Comparison of ENCODE assay signal across 9 mouse cellular contexts in genomic region chr5:135133736-135134405, GRCm38 (mm10). TPM values are rescaled to one million over a fixed set of nuclear protein-coding genes. Genes with fewer than 3 reads are reported as not detected.
A peak's percentile ranks its signal among the peaks of the same experiment; 100 is the strongest.
DNase-seq lines count a peak whose midpoint lies in the region; ATAC-seq and TF ChIP-seq lines count a peak whose summit lies in the region.
"Had no signal": no experiment of that assay in that cellular context is flagged by ENCODE, and none has a peak within 500 bp of the region (broad histone marks: within the 10 kb centered on the region; RNA-seq: fewer than 3 reads in every experiment).

No protein-coding gene starts in this region.

- TF ChIP-seq CTCF in bone marrow macrophage, adult 2 months (IDR thresholded peaks at IDR 0.05; ENCODE audit: low read depth, low read length) = no peak

- no peaks in the 10 kb centered on the region for H3K9me3 ChIP-seq in forebrain, embryonic 16.5 days (ENCODE audit: control insufficient read depth, low read length)
- H3K9me3 ChIP-seq in kidney, embryonic 14.5 days (ENCODE audit: control insufficient read depth, low read length) = no peaks in the 10 kb centered on the region

- peaks cover 8% of the 10 kb centered on the region for H3K4me1 ChIP-seq in bone marrow macrophage, adult 2 months (ENCODE audit: control insufficient read depth, insufficient read depth, low read length)
- peaks cover 3% of the 10 kb centered on the region; the same call in 1 of the 2 replicates for H3K4me1 ChIP-seq in forebrain, embryonic 16.5 days (replicated peaks; ENCODE audit: control insufficient read depth, insufficient read depth, low read length)
- no peaks in the 10 kb centered on the region for H3K4me1 ChIP-seq in kidney, embryonic 14.5 days (ENCODE audit: control insufficient read depth, insufficient read depth, low read length)

- H3K9ac ChIP-seq in forebrain, embryonic 16.5 days (replicated peaks; ENCODE audit: low read depth, low read length) = no peak overlapping the region
- no peak overlapping the region for H3K9ac ChIP-seq in kidney, embryonic 14.5 days (ENCODE audit: low read depth, low read length)

- WGBS in forebrain, embryonic 16.5 days = 6% methylated on average over 26 of the region's 26 CpGs
- WGBS in kidney, embryonic 14.5 days = 4% methylated on average over 26 of the region's 26 CpGs

- peak; percentile 21 to 42 for DNase-seq in heart, adult 18-20 months
- DNase-seq in heart, postnatal 4 days = no peak
- DNase-seq in lung, postnatal 14 days = peak; percentile 71
- DNase-seq in right cerebral cortex, postnatal 4 days = peak; percentile 7
- no peak for DNase-seq in adipocyte (ENCODE audit: low spot score)

- no peak for TF ChIP-seq POLR2A in bone marrow macrophage, adult 2 months (IDR thresholded peaks at IDR 0.05; ENCODE audit: borderline replicate concordance, low read depth, low read length)

- H3K4me2 ChIP-seq in forebrain, embryonic 16.5 days (ENCODE audit: low read length) = peak overlapping the region; percentile 40
- peak overlapping the region; percentile 38 for H3K4me2 ChIP-seq in kidney, embryonic 14.5 days (replicated peaks; ENCODE audit: low read depth, low read length)

- H3K36me3 ChIP-seq in forebrain, embryonic 16.5 days (ENCODE audit: control insufficient read depth, insufficient read depth) = no peaks in the 10 kb centered on the region
- no peaks in the 10 kb centered on the region for H3K36me3 ChIP-seq in kidney, embryonic 14.5 days (ENCODE audit: control insufficient read depth, insufficient read depth, low read length)

- ATAC-seq in forebrain, embryonic 16.5 days = no peak
- ATAC-seq in kidney, embryonic 14.5 days (ENCODE audit: low FRiP score, low TSS enrichment) = peak; percentile 78

- H3K27me3 ChIP-seq in forebrain, embryonic 16.5 days (replicated peaks; ENCODE audit: control insufficient read depth, insufficient read depth, low read length) = peaks cover 9% of the 10 kb centered on the region
- H3K27me3 ChIP-seq in kidney, embryonic 14.5 days (ENCODE audit: control insufficient read depth, insufficient read depth, low read length) = peaks cover 32% of the 10 kb centered on the region

- H3K4me3 ChIP-seq in bone marrow macrophage, adult 2 months (ENCODE audit: insufficient read depth, low read length) = peak overlapping the region; percentile 61
- peak overlapping the region; percentile 18; the same call in 1 of the 2 replicates for H3K4me3 ChIP-seq in forebrain, embryonic 16.5 days (replicated peaks; ENCODE audit: low read length)
- H3K4me3 ChIP-seq in kidney, embryonic 14.5 days (ENCODE audit: low read length) = peak overlapping the region; percentile 21; the same call in 1 of the 2 replicates
- H3K4me3 ChIP-seq: myocyte had no signal

- H3K27ac ChIP-seq in bone marrow macrophage, adult 2 months (ENCODE audit: insufficient read depth, low read depth, low read length) = peak overlapping the region; percentile 38; the same call in 1 of the 2 replicates
- no peak overlapping the region for H3K27ac ChIP-seq in forebrain, embryonic 16.5 days (ENCODE audit: low read length)
- H3K27ac ChIP-seq in kidney, embryonic 14.5 days (ENCODE audit: low read depth, low read length) = no peak overlapping the region

RNA-seq across cellular contexts. Expression of gene Tbl2, which starts 15.6 kb away (rescaled TPM):
- 10 to 100 TPM in 1 of 2 experiments, 1 to 10 TPM in 1; 9.5 to 11.3 TPM for total RNA-seq in heart, adult 18-20 months (2021)
- 10 to 100 TPM; 15.8 to 18.4 TPM for total RNA-seq in heart, postnatal 4 days (2021)
- polyA plus RNA-seq in bone marrow macrophage, adult 2 months (2012; ENCODE audit: insufficient read depth, insufficient read length, missing spikeins) = 5.9 and 6.2 TPM in 2 replicates
- 19.2 and 22.0 TPM in 2 replicates for polyA plus RNA-seq in forebrain, embryonic 16.5 days (2015; fragmentation: Nextera tagmentation; extraction: Ambion mirVana)
- polyA plus RNA-seq in kidney, embryonic 14.5 days (2014; fragmentation: Nextera tagmentation; extraction: Ambion mirVana) = 11.9 and 24.5 TPM in 2 replicates

RNA-seq across cellular contexts. Expression of gene Bcl7b, which starts 34.2 kb away (rescaled TPM):
- total RNA-seq in heart, adult 18-20 months (2021) = 10 to 100 TPM; 47.0 to 47.8 TPM
- total RNA-seq in heart, postnatal 4 days (2021) = 10 to 100 TPM; 31.1 to 31.9 TPM
- polyA plus RNA-seq in bone marrow macrophage, adult 2 months (2012; ENCODE audit: insufficient read depth, insufficient read length, missing spikeins) = 48.9 and 57.6 TPM in 2 replicates
- polyA plus RNA-seq in forebrain, embryonic 16.5 days (2015; fragmentation: Nextera tagmentation; extraction: Ambion mirVana) = 49.7 and 53.9 TPM in 2 replicates
- 47.9 and 56.1 TPM in 2 replicates for polyA plus RNA-seq in kidney, embryonic 14.5 days (2014; fragmentation: Nextera tagmentation; extraction: Ambion mirVana)

RNA-seq across cellular contexts. Expression of gene Mlxipl, which starts 44.2 kb away (rescaled TPM):
- 10 to 100 TPM; 14.1 to 26.6 TPM for total RNA-seq in heart, adult 18-20 months (2021)
- 1 to 10 TPM; 8.4 to 9.6 TPM for total RNA-seq in heart, postnatal 4 days (2021)
- not detected in 2 replicates for polyA plus RNA-seq in bone marrow macrophage, adult 2 months (2012; ENCODE audit: insufficient read depth, insufficient read length, missing spikeins)
- polyA plus RNA-seq in forebrain, embryonic 16.5 days (2015; fragmentation: Nextera tagmentation; extraction: Ambion mirVana) = 0.68 and 0.76 TPM in 2 replicates
- polyA plus RNA-seq in kidney, embryonic 14.5 days (2014; fragmentation: Nextera tagmentation; extraction: Ambion mirVana) = 3.9 and 6.4 TPM in 2 replicates
- polyA plus RNA-seq: myocyte had no signal

RNA-seq across cellular contexts. Expression of gene Baz1b, which starts 53.2 kb away (rescaled TPM):
- 10 to 100 TPM; 39.2 to 43.7 TPM for total RNA-seq in heart, adult 18-20 months (2021)
- 10 to 100 TPM; 53.9 to 54.3 TPM for total RNA-seq in heart, postnatal 4 days (2021)
- 57.5 and 58.9 TPM in 2 replicates for polyA plus RNA-seq in bone marrow macrophage, adult 2 months (2012; ENCODE audit: insufficient read depth, insufficient read length, missing spikeins)
- polyA plus RNA-seq in forebrain, embryonic 16.5 days (2015; fragmentation: Nextera tagmentation; extraction: Ambion mirVana) = 34.4 and 39.4 TPM in 2 replicates
- polyA plus RNA-seq in kidney, embryonic 14.5 days (2014; fragmentation: Nextera tagmentation; extraction: Ambion mirVana) = 35.8 and 68.8 TPM in 2 replicates

RNA-seq across cellular contexts. Expression of gene Vps37d, which starts 55.8 kb away (rescaled TPM):
- total RNA-seq in heart, adult 18-20 months (2021) = under 1 TPM; 0.17 to 0.36 TPM
- total RNA-seq in heart, postnatal 4 days (2021) = 1 to 10 TPM; 2.8 to 2.9 TPM
- not detected in 2 replicates for polyA plus RNA-seq in bone marrow macrophage, adult 2 months (2012; ENCODE audit: insufficient read depth, insufficient read length, missing spikeins)
- polyA plus RNA-seq in forebrain, embryonic 16.5 days (2015; fragmentation: Nextera tagmentation; extraction: Ambion mirVana) = 27.2 and 27.7 TPM in 2 replicates
- polyA plus RNA-seq in kidney, embryonic 14.5 days (2014; fragmentation: Nextera tagmentation; extraction: Ambion mirVana) = 8.9 and 12.6 TPM in 2 replicates

Comparison
In these comparisons a context has a peak if more than half of its experiments do, and no peak if none do; other contexts are left out.
1. DNase-seq: peak in heart, adult 18-20 months (2 of 2), lung, postnatal 14 days (single experiment) and right cerebral cortex, postnatal 4 days (single experiment); none in heart, postnatal 4 days (single experiment) and adipocyte (single experiment).
2. Peak in every context shown above with its lines, with median percentiles within 50 percentile points of each other: H3K4me3 ChIP-seq.